Mouse (Mus musculus): ENCODE results near the gene Slfnl1.

DNA sequence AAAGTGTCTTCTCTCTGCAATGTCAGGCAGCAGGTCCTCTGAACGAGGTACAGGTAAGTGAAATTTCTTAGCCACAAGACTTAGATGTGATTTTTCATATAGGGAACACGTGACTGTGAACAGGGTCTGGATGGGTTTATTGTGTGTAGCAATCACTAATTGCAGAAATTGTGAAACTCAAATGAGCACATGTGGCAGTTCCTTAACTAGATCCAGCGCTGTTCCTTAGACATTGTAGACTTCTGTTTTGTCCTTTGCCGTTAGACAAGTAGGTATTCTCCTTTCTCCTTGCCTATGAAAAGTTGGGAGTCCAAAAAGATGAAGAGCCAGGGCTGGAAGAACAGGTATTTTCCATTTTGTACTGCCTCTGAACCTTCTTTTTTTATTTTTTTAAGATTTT lies 20.8 kb upstream of the Slfnl1 start:
- TF ChIP-seq CTCF (IDR thresholded peaks at IDR 0.05; ENCODE audit: borderline replicate concordance, extremely low read depth, insufficient read depth, insufficient read length) (no peak), POLR2A (IDR thresholded peaks at IDR 0.05; ENCODE audit: borderline replicate concordance, extremely low read depth, insufficient read depth, insufficient read length, poor library complexity, severe bottlenecking) (no peak)

Data from brain, embryonic 14.5 days (tissue).